Mouse (Mus musculus) right cerebral cortex, adult 2 months (tissue): ENCODE data around the gene Zfp189.
"Not testable (repeated sequence)": the region's sequence is repeated elsewhere in the genome, so short reads cannot be mapped to it uniquely, and the experiment has no call there.

ENCODE experiments used
- DNase-seq, 2 experiments: peaks; one replicate each; pipeline ENCODE4 v3.0.0; 2021 to 2022; ENCODE audit warnings: low spot score in 2 of 2

The Zfp189 gene

DNA sequence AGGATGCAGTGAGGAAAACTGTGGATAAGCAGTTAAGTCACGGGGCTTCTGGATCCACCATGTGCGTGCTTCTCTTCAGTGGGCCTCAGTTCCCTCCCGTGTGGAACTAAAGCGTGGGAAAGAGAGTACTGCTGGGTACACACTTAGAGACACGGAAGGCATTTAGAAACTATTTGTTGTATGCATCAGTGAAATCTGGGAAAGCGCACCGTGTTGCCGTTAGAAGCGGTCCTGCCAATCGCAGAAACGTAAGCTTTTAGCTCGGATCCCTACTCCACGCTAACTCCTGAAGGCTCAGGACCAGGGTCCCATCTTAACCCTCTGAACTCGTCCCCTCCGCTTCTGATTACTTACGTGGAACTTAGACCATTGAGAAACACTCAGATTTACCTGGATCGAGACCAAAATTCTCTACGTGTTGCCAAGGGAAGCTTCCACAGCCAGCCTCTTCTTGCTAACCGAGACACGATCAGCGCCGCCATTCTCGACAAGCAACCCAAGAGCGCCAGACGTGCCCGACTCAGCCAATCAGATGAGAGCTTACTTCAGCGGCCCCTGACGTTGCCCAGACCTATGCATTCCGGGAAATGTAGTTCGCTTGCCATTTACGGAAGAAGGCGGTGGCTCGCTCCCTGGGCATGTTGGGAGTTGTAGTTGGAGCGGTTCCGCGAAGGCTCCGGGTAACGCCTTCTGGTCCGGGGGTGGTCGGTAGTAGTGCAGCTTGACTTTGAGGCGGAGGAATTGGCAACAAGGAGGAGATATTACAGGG lies at the start of gene Zfp189, which contains the start of gene Mrpl50:
Zfp189 (plus strand) TSS at position 605 of the 769 bp plus-strand sequence.
Mrpl50 (minus strand) TSS at position 522 of the 769 bp plus-strand sequence.
- peak; percentile 97 to 98 for DNase-seq

DNA sequence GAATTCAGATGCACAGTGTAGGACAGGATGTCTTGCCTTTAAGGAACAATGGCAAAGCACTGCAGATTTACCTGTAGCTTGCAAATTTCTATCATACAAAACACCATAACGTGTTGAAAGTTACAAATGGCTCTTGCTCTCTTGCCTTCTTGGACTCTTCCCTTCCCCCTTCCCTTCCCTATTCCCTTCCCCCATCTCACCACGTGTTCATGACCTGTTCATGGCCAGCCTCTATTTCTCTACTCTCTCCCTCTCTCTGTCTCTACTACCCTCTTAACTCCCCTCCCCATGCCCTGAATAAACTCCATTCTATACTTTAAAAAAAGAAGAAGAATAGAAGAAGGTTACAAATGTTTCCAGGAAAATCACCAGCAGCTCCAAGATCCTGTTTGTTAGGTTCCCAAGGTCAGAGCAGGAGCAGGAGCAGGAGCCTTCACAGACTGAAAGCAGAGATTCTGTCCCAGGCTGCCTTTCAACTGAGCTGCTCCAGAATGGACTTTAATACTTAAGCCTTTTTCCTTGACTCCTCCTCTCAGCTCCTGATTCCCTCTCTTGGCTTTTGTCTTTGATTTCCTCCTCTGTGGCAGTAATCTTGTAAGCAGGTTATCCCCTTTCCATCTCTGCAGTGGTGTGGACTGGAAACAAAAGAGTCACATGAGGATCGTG lies 47.4 kb upstream of the Zfp189 start, which contains the start of gene Acnat1:
Acnat1 (minus strand) TSS at position 478 of the 666 bp plus-strand sequence.
- no peak for DNase-seq

DNA sequence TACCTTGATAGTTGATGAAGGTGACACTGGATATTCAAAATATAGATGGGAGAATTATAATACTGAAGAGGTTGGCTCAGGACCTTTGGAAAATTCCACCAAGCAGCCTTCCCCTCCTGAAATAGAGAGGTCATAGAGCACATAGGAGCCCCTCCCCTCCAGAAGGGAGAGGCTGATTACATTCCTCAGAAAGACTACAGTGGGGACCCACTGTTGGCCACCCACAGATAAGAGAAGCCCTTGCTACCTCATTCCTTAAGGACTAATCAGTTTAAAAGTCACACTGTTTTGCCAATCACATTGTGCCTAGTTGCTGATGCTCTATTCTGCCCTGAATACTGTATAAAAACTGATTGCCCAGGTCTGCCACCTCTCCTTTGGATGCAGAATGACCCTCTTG lies 46.4 kb upstream of the Zfp189 start:
- no peak for DNase-seq

DNA sequence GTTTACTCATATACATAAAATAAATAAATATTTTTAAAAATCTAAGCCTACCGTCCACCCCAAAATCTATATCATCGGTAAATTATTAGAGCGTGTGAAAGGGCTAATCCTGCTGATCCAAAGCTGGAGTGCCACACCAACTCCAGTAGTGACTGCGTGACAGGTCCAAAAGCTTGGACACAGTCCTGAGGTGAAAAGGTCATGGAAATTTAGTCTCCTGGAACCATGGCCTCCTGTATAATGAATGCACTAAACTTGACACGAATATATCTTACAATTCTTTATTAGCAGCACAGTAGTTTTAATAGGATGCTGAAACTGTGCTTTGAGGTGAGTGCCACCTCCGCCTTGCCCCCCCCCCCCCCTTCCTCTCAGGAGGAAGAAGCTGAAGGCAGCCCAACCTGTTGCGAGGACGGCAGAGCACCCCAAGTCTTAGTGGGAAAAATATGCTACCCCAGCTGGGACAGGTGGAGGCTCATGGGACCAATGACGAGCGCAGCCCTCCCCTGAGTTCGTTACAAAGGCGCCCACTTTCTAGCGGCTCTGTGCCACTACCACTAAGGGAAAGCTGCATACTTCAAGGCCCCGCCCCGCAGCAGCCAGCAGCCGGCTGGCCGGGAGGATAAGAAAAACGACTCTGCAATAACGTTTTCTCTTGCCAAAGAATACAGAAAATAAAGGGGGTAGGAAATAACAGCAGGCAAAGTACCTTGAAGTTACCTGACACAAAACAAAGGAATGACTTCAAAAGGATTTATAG lies 42.7 kb upstream of the Zfp189 start:
- no peak for DNase-seq

DNA sequence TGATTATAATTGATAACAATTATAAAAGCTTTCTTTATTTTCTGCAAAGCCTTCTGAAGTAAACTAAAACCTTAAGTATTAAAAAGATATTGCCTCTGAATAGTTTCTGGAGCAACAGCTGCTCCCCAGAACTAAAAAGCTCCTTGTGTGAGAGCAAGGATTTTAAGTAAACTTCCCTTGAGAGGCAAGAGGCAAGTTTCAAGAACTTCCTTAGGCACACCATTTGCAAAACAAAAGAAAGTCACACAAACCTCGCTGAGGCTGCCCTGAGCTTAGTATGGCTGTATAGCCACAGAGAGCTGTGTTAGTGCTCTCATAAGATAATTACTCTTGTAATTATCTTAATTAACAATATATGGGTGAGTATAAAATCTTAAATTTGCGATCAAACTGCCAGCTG lies 41.9 kb upstream of the Zfp189 start:
- DNase-seq: not testable (repeated sequence)

DNA sequence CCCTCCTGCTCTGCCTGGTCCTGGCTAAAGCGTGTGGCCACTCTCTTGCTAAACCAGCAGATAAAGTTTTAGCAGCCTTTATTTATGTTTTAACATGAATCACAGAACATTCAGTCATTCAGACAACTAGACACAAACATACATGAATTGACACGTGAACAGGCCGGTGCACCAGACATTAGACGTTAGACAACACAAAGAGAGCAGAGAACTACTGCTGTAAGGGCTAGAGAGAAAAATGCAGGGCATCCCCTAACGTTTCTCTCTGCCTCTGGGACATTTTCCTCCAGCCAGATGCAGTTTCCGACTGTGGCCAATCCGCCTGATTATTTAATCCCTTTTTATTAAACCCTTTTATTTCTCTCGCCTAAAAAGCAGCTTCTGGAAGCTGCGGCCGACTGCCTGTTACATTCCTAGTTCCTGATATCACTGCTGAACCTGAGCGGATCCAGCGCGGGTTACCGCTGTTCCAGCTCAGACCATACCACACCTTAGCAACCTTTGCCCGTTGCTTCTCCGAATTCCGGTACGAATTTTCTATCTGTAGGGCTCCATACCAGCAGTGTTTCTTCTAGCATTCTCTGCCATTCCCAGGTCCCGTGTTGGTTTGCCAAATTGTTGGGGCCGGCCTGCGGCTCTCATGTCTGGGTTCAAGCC lies 40.7 kb upstream of the Zfp189 start:
- DNase-seq: no peak

DNA sequence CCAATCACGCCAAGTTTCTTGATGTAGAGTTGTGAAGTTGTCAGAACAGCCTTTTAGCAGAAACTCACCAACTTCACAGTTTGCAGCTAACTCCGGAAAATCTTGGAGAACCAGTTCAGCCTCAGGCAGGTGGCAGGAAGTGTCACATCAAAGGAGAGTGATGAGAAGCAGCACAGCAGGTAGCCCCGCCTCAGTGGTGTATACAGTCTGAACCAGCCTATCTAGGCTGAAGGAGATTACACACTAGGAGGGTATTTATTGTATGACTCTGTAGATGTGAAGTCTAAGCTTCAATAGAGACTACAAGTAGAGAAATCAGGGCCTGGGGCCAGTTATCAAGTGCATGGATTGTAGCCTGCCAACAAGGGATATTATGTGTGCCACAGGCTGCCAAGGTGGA lies 40.1 kb upstream of the Zfp189 start:
- DNase-seq: no peak

DNA sequence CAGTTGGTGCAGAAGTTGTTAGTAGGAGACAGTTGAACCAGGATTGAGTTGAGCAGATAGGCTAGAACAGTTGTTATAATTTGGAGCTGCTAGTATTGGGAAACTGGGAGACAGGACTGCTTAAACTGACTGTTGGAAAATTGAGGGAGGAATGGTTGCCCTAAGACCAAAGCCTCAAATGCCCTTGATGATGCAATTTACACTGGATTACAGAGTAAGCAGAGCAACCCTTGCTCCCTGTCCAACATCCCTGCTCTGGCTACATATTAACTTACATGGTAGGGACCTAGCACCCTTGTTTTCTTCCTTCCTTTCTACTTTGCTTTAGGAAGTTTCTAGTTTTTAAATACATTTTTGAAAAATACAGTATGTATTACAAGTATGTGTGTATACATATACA lies 35.5 kb upstream of the Zfp189 start:
- no peak for DNase-seq

DNA sequence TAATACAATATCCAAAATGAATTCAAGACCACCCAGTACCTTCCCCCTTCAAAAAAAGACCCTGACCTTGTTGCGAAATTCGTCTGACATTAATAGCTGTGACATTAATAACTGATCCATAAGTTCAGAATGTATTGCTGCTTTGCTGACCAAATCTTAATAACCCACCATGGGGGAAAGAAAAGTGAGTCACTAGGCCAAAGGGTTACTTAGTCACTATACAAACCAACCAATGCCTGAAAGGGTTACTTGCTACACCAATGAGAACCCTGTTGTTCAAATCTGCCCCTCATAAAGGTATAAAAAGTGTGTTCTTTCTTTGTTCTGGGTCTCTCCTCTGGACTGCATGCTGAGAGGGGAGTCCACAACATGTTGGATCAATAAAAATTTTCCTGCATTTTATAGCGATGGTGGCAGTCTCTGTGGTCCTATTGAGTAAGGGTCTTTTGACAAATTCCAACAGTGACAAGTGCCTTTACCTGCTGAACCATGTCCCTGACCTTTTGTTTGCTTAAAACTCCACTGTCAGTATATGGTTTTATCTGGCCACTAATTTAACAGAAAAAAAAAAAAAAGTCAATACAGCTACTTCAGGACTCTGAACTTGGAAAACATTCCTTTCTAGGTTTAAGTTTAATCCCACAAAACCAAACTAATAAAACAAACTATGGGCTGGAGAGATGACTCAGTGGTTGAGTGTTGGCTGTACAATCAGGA lies 34.9 kb upstream of the Zfp189 start:
- not testable (repeated sequence) for DNase-seq

DNA sequence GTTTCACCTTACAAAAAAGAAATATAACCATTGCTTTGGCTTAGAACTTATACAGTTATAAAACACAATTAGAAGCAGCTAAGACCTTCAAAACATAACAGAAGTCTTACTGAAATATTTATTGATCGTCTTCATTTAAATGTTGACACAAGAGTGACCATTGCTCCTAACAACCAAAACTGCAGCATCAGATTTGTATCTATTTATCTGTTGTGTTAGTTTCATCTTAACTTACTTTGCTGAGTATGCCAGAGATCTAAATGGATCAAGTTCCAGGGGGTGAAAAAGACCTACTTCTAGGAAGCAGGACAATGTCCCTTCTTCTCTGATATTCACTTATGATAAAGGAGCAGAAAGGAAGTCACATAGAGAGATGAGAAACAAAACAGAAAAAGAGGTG lies 17.4 kb upstream of the Zfp189 start:
- DNase-seq: no peak

DNA sequence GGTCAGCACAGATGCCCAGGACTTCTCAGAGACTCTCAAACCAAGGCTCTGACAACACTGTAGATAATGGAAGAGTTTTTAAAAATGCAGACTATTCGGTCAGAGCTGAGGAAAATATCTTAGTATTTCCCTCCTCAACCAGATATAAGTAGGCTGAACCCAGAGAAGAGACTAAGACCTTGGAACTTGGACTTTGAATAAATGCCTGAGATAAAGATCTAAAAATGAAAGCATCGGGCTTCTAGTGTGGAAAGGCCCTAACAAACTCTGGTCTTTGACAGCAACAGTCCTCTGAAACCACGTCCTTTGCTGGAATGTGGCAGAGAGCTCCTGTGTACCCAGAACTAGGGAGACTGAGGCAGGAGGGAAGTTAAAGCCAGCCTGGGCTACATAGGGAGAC lies 14.6 kb upstream of the Zfp189 start, which contains the start of gene Baat:
Baat (minus strand) TSS at position 172 of the 400 bp plus-strand sequence.
- DNase-seq: no peak

DNA sequence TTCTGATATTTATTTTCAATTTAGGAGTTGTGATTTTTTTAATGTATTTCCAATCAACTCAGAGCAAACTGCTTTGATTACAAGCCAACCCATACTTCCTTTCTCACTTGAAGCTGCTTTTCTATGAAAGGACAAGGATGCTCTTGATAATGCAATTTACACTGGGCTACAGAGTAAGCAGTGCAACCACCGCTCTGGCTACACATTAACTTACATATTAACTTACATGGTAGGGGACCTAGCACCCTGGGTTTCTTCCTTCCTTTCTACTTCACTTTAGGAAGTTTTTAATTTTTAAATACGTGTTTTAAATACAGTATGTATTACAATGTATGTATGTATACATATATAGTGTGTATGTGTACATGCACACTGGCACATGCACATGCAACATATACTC lies 11.8 kb upstream of the Zfp189 start:
- DNase-seq: no peak

DNA sequence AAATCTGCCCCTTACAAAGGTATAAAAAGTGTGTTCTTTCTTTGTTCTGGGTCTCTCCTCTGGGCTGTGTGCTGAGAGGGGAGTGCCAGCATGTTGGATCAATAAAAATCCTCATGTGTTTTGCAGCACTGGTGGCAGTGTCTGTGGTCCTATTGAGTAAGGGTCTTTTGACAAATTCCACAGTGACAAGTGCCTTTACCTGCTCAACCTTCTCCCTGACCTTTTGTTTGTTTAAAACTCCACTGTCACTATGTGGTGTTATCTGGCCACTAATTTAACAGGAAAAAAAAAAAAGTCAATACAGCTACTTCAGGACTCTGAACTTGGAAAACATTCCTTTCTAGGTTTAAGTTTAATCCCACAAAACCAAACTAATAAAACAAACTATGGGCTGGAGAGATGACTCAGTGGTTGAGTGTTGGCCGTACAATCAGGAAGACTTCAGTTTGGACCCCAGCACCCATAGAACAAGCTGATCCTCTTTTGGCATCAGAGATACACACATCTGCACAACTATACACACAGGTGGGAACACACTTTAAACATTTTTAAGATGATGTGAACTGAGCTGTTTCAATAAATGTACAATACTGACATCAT lies 10.6 kb upstream of the Zfp189 start:
- DNase-seq: not testable (repeated sequence)

DNA sequence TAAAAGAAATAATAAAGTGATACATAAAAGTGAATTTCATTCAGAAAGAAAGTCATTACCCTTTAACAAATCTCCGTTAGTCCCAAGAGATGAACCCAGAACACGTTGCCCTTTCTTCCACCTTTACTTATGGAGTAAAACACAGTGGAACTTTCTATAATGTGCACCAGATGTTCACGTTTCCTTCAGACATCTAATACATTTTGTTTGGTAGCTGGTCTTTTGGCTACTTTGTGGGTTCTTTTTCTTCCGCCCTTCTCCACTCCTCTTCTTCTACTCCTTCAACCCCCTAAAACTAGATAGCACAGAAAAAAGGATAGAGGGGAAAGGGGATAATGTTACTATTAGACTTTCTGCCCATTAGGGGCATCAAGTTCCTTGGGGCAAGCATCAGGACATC lies 8.3 kb upstream of the Zfp189 start:
- no peak for DNase-seq

DNA sequence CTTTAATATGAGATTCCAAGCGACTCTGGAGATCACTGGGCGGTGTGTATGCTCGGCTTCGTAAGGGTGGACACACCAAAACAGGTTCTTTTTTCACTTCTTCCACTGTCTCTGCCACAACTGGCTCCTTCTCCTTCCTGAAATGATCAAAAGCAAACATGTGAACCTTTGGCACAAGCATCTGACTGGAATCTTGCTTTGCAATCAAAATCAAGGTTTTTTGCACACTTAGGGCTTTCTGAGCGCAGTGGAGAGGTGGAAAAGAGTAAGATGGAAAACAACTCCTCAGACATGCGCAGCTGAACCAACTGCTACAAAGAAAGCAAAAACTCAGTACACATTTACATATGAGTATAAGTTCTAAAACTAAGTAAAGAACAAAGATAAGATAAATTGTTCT lies 6.5 kb upstream of the Zfp189 start:
- no peak for DNase-seq

DNA sequence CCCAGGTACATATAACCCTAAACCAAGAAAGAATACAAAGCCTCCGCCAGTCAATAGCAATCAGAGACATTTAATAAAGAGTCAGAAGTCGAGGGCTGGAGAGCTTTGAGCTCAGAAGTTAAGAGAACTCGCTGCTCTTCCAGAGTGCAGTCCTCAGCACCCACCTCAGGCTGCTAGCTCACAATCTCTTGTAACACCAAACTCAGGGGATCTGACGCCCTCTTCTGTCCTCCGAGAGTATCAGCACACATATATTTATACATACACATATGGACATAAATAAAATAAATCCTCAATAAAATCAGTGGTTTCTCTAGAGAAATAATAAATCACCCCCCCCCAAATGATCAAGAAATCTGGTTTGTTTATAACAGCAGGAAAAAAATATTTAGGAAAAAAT lies 1.5 kb upstream of the Zfp189 start:
- no peak for DNase-seq

DNA sequence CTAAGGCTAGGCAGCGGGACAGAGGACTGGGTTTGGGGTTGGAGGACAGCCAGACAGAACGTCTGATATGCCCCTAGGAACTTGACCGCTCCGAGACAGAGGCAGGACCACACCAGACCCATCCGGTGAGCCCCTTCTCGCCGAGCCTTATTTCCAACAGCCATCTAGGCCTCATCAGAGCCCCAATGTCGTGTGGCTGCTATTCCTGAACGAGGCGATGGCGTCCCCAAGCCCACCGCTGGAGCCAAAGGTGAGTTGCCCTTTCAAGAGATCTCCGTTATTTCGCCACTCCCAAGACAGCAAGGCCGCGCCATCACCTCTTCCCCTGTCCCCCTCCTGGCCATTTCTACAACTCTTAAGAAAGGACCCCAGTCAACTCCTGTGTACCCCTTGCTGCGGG lies 370 bp downstream of the Zfp189 start:
- no peak for DNase-seq

DNA sequence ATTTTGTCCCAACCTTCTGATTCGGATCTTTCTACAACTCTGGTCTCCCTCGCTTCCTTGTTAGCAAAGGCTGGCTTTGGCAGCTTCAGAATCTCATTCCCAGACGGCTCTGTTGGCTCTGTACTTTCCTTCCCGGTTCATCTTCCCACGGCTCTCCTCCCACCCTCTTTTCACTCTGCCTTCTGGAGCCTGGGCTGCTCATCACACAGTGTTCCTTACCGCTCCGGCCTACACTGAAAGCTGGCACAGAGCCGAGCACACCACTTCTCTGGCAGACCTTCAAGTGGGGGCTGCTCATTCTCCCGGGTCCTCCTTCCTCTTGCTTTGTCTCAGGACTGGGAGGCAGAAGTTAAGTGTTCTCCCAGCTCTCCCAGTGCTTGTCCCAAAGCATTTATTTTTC lies 1.6 kb downstream of the Zfp189 start:
- peak; percentile 84 to 89 for DNase-seq

DNA sequence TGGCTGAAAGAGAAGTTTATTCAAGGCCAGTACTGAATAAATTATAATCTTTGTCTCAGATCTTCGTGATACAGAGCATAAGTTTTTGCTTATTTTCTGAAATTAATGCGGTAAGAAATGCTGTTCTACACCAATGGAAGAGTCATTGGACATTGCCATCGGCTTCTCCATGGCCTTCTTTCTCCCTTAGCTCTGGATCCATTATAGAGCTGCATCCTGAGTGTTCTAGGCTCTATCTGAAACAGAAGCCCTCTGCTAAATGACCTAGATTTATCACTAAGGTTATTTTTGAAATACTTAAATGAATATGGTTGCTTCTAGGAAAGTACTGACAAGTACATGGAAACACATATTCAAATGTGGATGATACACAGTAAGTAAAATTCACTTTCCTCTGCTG lies 14.1 kb downstream of the Zfp189 start:
- DNase-seq: no peak

DNA sequence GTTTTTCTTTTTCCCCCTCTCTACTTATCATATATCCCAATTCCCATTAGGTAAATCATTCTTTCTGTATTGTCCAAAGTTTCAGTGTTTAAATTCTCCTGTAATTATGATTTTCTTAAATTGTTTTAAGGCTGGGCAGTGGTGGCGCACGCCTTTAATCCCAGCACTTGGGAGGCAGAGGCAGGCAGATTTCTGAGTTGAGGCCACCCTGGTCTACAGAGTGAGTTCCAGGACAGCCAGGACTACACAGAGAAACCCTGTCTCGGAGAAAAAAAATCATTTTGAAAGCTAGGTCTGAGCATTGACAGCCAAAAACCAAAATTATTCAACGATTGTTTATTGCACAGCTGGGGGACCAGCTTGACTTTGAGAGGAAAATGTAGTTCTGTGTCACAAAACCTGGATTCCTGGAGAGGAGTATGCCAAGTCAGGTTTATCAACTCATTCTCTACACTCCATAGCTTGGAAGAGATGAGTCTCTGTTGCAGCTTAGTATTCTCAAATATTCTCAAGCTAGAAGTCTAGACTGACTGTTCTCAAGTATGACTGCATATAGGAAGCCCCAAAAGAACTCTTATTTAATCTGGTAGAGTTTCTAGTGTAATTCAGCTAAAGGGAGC lies 14.8 kb downstream of the Zfp189 start:
- no peak for DNase-seq
